Mouse (Mus musculus) left cerebral cortex, postnatal 10 days (tissue): Measurements from ENCODE around the gene Pfkfb3. TPM values are rescaled to one million over a fixed set of nuclear protein-coding genes. Genes with fewer than 3 reads are reported as not detected.

ENCODE experiments used
- DNase-seq, 2 experiments: peaks; one replicate each; pipeline ENCODE4 v3.0.0; 2021 to 2022; ENCODE audit warnings: low spot score in 2 of 2, mixed read lengths in 1 of 2; ENCODE audit errors: extremely low spot score in 1 of 2
- intact Hi-C: fragments of 180-260 bp; cut with DNase I; formaldehyde crosslinking; loops from one replicate; pipeline ENCODE4 v1.15.1; 2025
- total RNA-seq, 2 experiments: library from RNA; stranded (reverse); gene quantifications; 2 replicates each; pipeline ENCODE4 v1.2.3; 2021

Gene Pfkfb3
- 10 to 100 TPM; 23.5 to 29.7 TPM for total RNA-seq

GRCm38 (mm10) chr2:11553471-11554400 lies at the start of gene Pfkfb3:
Pfkfb3 (minus strand) TSS chr2:11554077.
- DNase-seq: peak; percentile 30 to 77
- intact Hi-C loops: no loop called here

GRCm38 (mm10) chr2:11602506-11603489 lies 48.9 kb upstream of the Pfkfb3 start:
- DNase-seq: peak; percentile 93 to 96
- intact Hi-C loops: loop anchor here (2.0 to 5.0 kb wide), 2 partner anchors 84 to 270 kb away; no protein-coding TSS in a partner anchor

GRCm38 (mm10) chr2:11601795-11602194 lies 47.9 kb upstream of the Pfkfb3 start:
- no peak for DNase-seq
- intact Hi-C loops: loop anchor here (2.0 to 5.0 kb wide), 2 partner anchors 85 to 271 kb away; no protein-coding TSS in a partner anchor

GRCm38 (mm10) chr2:11597906-11598305 lies 44.0 kb upstream of the Pfkfb3 start:
- no peak for DNase-seq
- intact Hi-C loops: no loop called here

GRCm38 (mm10) chr2:11596690-11597089 lies 42.8 kb upstream of the Pfkfb3 start:
- intact Hi-C loops: no loop called here
- DNase-seq: no peak

GRCm38 (mm10) chr2:11587996-11588395 lies 34.1 kb upstream of the Pfkfb3 start:
- intact Hi-C loops: no loop called here
- no peak for DNase-seq

GRCm38 (mm10) chr2:11579399-11579798 lies 25.5 kb upstream of the Pfkfb3 start:
- intact Hi-C loops: no loop called here
- no peak for DNase-seq

- DNase-seq: no peak
- intact Hi-C loops: no loop called here
Observed at GRCm38 (mm10) chr2:11578187-11578586, 24.3 kb upstream of the Pfkfb3 start.

GRCm38 (mm10) chr2:11573684-11574083 lies 19.8 kb upstream of the Pfkfb3 start:
- DNase-seq: no peak
- intact Hi-C loops: no loop called here

GRCm38 (mm10) chr2:11571004-11571535 lies 17.2 kb upstream of the Pfkfb3 start:
- intact Hi-C loops: no loop called here

GRCm38 (mm10) chr2:11568471-11568870 lies 14.6 kb upstream of the Pfkfb3 start:
- DNase-seq: no peak
- intact Hi-C loops: no loop called here

More at GRCm38 (mm10) chr2:11571004-11571535, 17.2 kb upstream of the Pfkfb3 start:
- DNase-seq: no peak

- intact Hi-C loops: no loop called here
- no peak for DNase-seq
Observed at GRCm38 (mm10) chr2:11567781-11568362, 14.0 kb upstream of the Pfkfb3 start.

- DNase-seq: no peak
- intact Hi-C loops: no loop called here
Observed at GRCm38 (mm10) chr2:11566898-11567297, 13.0 kb upstream of the Pfkfb3 start.

GRCm38 (mm10) chr2:11566241-11566640 lies 12.4 kb upstream of the Pfkfb3 start:
- no peak for DNase-seq
- intact Hi-C loops: no loop called here

- no peak for DNase-seq
- intact Hi-C loops: no loop called here
Observed at GRCm38 (mm10) chr2:11564768-11565167, 10.9 kb upstream of the Pfkfb3 start.

- intact Hi-C loops: no loop called here
- no peak for DNase-seq
Observed at GRCm38 (mm10) chr2:11563256-11563655, 9.4 kb upstream of the Pfkfb3 start.

GRCm38 (mm10) chr2:11558654-11559053 lies 4.8 kb upstream of the Pfkfb3 start:
- intact Hi-C loops: no loop called here
- DNase-seq: no peak

GRCm38 (mm10) chr2:11557244-11557643 lies 3.4 kb upstream of the Pfkfb3 start:
- intact Hi-C loops: no loop called here
- no peak for DNase-seq

GRCm38 (mm10) chr2:11555316-11555715 lies 1.4 kb upstream of the Pfkfb3 start:
- intact Hi-C loops: no loop called here

More at GRCm38 (mm10) chr2:11555316-11555715, 1.4 kb upstream of the Pfkfb3 start:
- DNase-seq: no peak
